Mouse (Mus musculus) olfactory bulb, adult 2 months (tissue): ENCODE results near the gene Shc3.

Experiments used
- CTCF ChIP-seq: fragments of 200-500 bp; IDR thresholded peaks from 2 replicates; pipeline ENCODE4 v1.5.1; 2012; ENCODE audit warnings: low read depth, mild to moderate bottlenecking, low read length, moderate library complexity; ENCODE audit not compliant: insufficient read depth
- POLR2A ChIP-seq: fragments of 200-500 bp; IDR thresholded peaks from 2 replicates; pipeline ENCODE4 v1.6.1; 2012; ENCODE audit warnings: mild to moderate bottlenecking, low read depth, low read length, moderate library complexity; ENCODE audit not compliant: insufficient read depth

- TF ChIP-seq POLR2A (no peak), CTCF (no peak)
These were observed 159.2 kb downstream of the Shc3 start for GRCm38 (mm10) chr13:51409936-51410481.
